Mouse (Mus musculus): Measurements from ENCODE around the gene Sept4. TPM values are rescaled to one million over a fixed set of nuclear protein-coding genes. Genes with fewer than 3 reads are reported as not detected.

The Sept4 gene
- 1.2 TPM in 1 of 2 replicates, not detected in the other for total RNA-seq (2023)

GRCm38 (mm10) chr11:87568255-87568953, at the start of gene Sept4:
Gene Sept4 (plus strand): TSS chr11:87568903.

GRCm38 (mm10) chr11:87566501-87566900, 2.2 kb upstream of the Sept4 start, which contains the start of gene Gm11492:
Gene Gm11492 (plus strand): TSS chr11:87566653.

GRCm38 (mm10) chr11:87591526-87592353, 23.0 kb downstream of the Sept4 start, which contains the start of gene Mtmr4:
Gene Mtmr4 (plus strand): TSS chr11:87592162.

GRCm38 (mm10) chr11:87616790-87617474, 48.2 kb downstream of the Sept4 start, which contains the start of gene Hsf5:
Gene Hsf5 (plus strand): TSS chr11:87617164.

Other genes starting within 250 kb of the Sept4 start
- gene Ppm1e, start 209.9 kb upstream of the Sept4 start, total RNA-seq (2023) = 0.57 and 0.84 TPM in 2 replicates
- 2.3 and 2.9 TPM in 2 replicates for gene Rad51c, start 163.9 kb upstream of the Sept4 start, total RNA-seq (2023)
- gene Tex14, start 163.8 kb upstream of the Sept4 start, total RNA-seq (2023) = 0.85 TPM in 1 of 2 replicates, not detected in the other
- not detected in 2 replicates for gene Gm11492, start 2.2 kb upstream of the Sept4 start, total RNA-seq (2023)
- gene Mtmr4, start 23.3 kb downstream of the Sept4 start, total RNA-seq (2023) = 22.1 and 22.5 TPM in 2 replicates
- 0.09 TPM in 1 of 2 replicates, not detected in the other for gene Hsf5, start 48.3 kb downstream of the Sept4 start, total RNA-seq (2023)
- 1.2 and 2.9 TPM in 2 replicates for gene Rnf43, start 93.8 kb downstream of the Sept4 start, total RNA-seq (2023)
- gene Supt4a, start 168.6 kb downstream of the Sept4 start, total RNA-seq (2023) = 141 and 172 TPM in 2 replicates
- 12.9 and 22.6 TPM in 2 replicates for gene Tspoap1, start 191.6 kb downstream of the Sept4 start, total RNA-seq (2023)
- 599 and 610 TPM in 2 replicates for gene Mpo, start 224.7 kb downstream of the Sept4 start, total RNA-seq (2023)